Mouse (Mus musculus) T-helper 1 cell (primary cell): ENCODE measurements at regions not wholly inside any gene's neighbourhood (a gene's known extent, or its start where the extent isn't known, plus 50 kb on each side); places are given as distances from the start of the nearest gene placed in this dataset.

ENCODE experiments used
- in situ Hi-C: fragments of 300-600 bp; cut with MboI, MseI; formaldehyde crosslinking; loops from one replicate; pipeline ENCODE4 v1.15.1; 2025; ENCODE audit warnings: high pct_unique_total_duplicates

- in situ Hi-C loops, result no loop called here
Observed at GRCm38 (mm10) chr13:28410324-28410723, 153.0 kb downstream of the Gm11361 start.

GRCm38 (mm10) chr13:28409609-28409902 lies 152.2 kb downstream of the Gm11361 start:
- in situ Hi-C loops, result no loop called here

- in situ Hi-C loops, result no loop called here
Observed at GRCm38 (mm10) chr13:28408868-28409608, 151.7 kb downstream of the Gm11361 start.

GRCm38 (mm10) chr13:28400459-28400858 lies 143.1 kb downstream of the Gm11361 start:
- in situ Hi-C loops, result no loop called here
